Mouse (Mus musculus): ENCODE data around the gene Imp3.

The Imp3 gene

GRCm38 (mm10) chr9:56922746-56923145, 14.5 kb upstream of the Imp3 start:
- in situ Hi-C loops (cut with MboI, MseI), result no loop called here

- in situ Hi-C loops (cut with MboI, MseI), result no loop called here
Measured at GRCm38 (mm10) chr9:56923841-56924650, 13.2 kb upstream of the Imp3 start.

GRCm38 (mm10) chr9:56924651-56925027, 12.6 kb upstream of the Imp3 start:
- in situ Hi-C loops (cut with MboI, MseI), result loop anchor here (25.0 kb wide), 1 partner anchor 213 kb away; the partner anchor contains the start of genes Man2c1 and Neil1

- in situ Hi-C loops (cut with MboI, MseI), result loop anchor here (25.0 kb wide), 1 partner anchor 212 kb away; the partner anchor contains the start of genes Man2c1 and Neil1
Measured at GRCm38 (mm10) chr9:56925291-56926024, 11.8 kb upstream of the Imp3 start.

- in situ Hi-C loops (cut with MboI, MseI), result loop anchor here (25.0 kb wide), 1 partner anchor 211 kb away; the partner anchor contains the start of genes Man2c1 and Neil1
Measured at GRCm38 (mm10) chr9:56926025-56926360, 11.3 kb upstream of the Imp3 start.

GRCm38 (mm10) chr9:56926387-56926786, 10.9 kb upstream of the Imp3 start:
- in situ Hi-C loops (cut with MboI, MseI), result loop anchor here (25.0 kb wide), 1 partner anchor 211 kb away; the partner anchor contains the start of genes Man2c1 and Neil1

GRCm38 (mm10) chr9:56927191-56928012, 9.9 kb upstream of the Imp3 start:
- in situ Hi-C loops (cut with MboI, MseI), result loop anchor here (25.0 kb wide), 1 partner anchor 210 kb away; the partner anchor contains the start of genes Man2c1 and Neil1

- in situ Hi-C loops (cut with MboI, MseI), result loop anchor here (25.0 kb wide), 1 partner anchor 209 kb away; the partner anchor contains the start of genes Man2c1 and Neil1
Measured at GRCm38 (mm10) chr9:56928041-56928811, 9.0 kb upstream of the Imp3 start, which contains the start of gene Snx33. TSS of gene Snx33 (minus strand) at chr9:56928371.

- in situ Hi-C loops (cut with MboI, MseI), result loop anchor here (25.0 kb wide), 1 partner anchor 208 kb away; the partner anchor contains the start of genes Man2c1 and Neil1
Measured at GRCm38 (mm10) chr9:56929496-56929895, 7.8 kb upstream of the Imp3 start.

GRCm38 (mm10) chr9:56930556-56930955, 6.7 kb upstream of the Imp3 start:
- in situ Hi-C loops (cut with MboI, MseI), result loop anchor here (25.0 kb wide), 1 partner anchor 207 kb away; the partner anchor contains the start of genes Man2c1 and Neil1

GRCm38 (mm10) chr9:56936861-56937222, 433 bp upstream of the Imp3 start:
- in situ Hi-C loops (cut with MboI, MseI), result loop anchor here (5.0 to 25.0 kb wide), 2 partner anchors 135 to 200 kb away; partner anchors contain the start of genes Man2c1, Neil1 and Sin3a

- in situ Hi-C loops (cut with MboI, MseI), result loop anchor here (5.0 to 25.0 kb wide), 2 partner anchors 134 to 199 kb away; partner anchors contain the start of genes Man2c1, Neil1 and Sin3a
Measured at GRCm38 (mm10) chr9:56938374-56938773, 1.1 kb downstream of the Imp3 start.

GRCm38 (mm10) chr9:56947481-56947880, 10.2 kb downstream of the Imp3 start:
- in situ Hi-C loops (cut with MboI, MseI), result loop anchor here (25.0 kb wide), 1 partner anchor 190 kb away; the partner anchor contains the start of genes Man2c1 and Neil1

- in situ Hi-C loops (cut with MboI, MseI), result loop anchor here (25.0 kb wide), 1 partner anchor 189 kb away; the partner anchor contains the start of genes Man2c1 and Neil1
Measured at GRCm38 (mm10) chr9:56948699-56949098, 11.4 kb downstream of the Imp3 start.

GRCm38 (mm10) chr9:56949767-56950166, 12.5 kb downstream of the Imp3 start:
- in situ Hi-C loops (cut with MboI, MseI), result loop anchor here (25.0 kb wide), 1 partner anchor 188 kb away; the partner anchor contains the start of genes Man2c1 and Neil1

- in situ Hi-C loops (cut with MboI, MseI), result no loop called here
Measured at GRCm38 (mm10) chr9:56950414-56951400, 13.4 kb downstream of the Imp3 start, which contains the start of gene Snupn. TSS of gene Snupn (plus strand) at chr9:56950878.

- in situ Hi-C loops (cut with MboI, MseI), result no loop called here
Measured at GRCm38 (mm10) chr9:56953562-56953961, 16.3 kb downstream of the Imp3 start.

- in situ Hi-C loops (cut with MboI, MseI), result no loop called here
Measured at GRCm38 (mm10) chr9:56956966-56957675, 19.8 kb downstream of the Imp3 start.
